Mouse (Mus musculus) spleen, adult 2 months (tissue): ENCODE measurements at regions not wholly inside any gene's neighbourhood (a gene's known extent, or its start where the extent isn't known, plus 50 kb on each side); places are given as distances from the start of the nearest gene placed in this dataset.

Experiments
- CTCF ChIP-seq: fragments of 200-500 bp; IDR thresholded peaks from 2 replicates; pipeline ENCODE4 v1.5.1; 2011; ENCODE audit warnings: mild to moderate bottlenecking, inconsistent platforms; ENCODE audit not compliant: insufficient read depth, insufficient read length, insufficient replicate concordance; ENCODE audit errors: extremely low read depth
- POLR2A ChIP-seq: fragments of 200-500 bp; IDR thresholded peaks from 2 replicates; pipeline ENCODE4 v1.6.1; 2011; ENCODE audit warnings: low read depth, low read length, inconsistent platforms

DNA sequence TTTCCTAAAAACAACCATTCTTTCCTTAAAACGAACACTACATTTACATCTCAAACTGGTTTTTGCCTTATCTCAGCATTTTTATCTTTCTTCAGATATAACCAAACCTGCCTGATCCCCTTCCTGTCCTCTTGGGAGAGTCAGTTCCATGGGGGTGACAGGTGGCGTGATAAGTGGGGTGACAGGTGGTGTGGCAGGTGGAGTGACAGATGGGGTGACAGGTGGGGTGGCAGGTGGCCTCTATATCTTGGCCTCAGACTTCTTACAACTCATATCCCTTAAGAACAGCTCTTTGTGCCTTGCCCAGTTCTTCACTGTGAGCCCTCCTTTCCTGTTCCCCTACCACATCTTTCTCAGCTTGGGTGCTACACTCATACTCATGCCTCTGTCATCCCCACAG, 259.0 kb upstream of the Far2 start:
- TF ChIP-seq CTCF: no peak
- TF ChIP-seq POLR2A: no peak
